Comparison of ENCODE assay signal across 8 mouse cellular contexts in genomic region chr16:92478561-92479150, GRCm38 (mm10). TPM values are rescaled to one million over a fixed set of nuclear protein-coding genes. Genes with fewer than 3 reads are reported as not detected.
DNase-seq lines count a peak whose midpoint lies in the region; ATAC-seq and TF ChIP-seq lines count a peak whose summit lies in the region.

No protein-coding gene starts in this region.

- TF ChIP-seq EP300 in stomach, postnatal 0 days (optimal IDR thresholded peaks at IDR 0.05) = no peak

- H3K4me2 ChIP-seq in limb, embryonic 11.5 days (ENCODE audit: low read depth, severe bottlenecking) = peak overlapping the region; percentile 44
- H3K4me2 ChIP-seq in midbrain, embryonic 13.5 days (replicated peaks) = peak overlapping the region; percentile 52
- H3K4me2 ChIP-seq in stomach, postnatal 0 days (replicated peaks; ENCODE audit: low read depth) = peak overlapping the region; percentile 24; the same call in 1 of the 2 replicates

- no peak overlapping the region for H3K9ac ChIP-seq in limb, embryonic 11.5 days (ENCODE audit: low read length)
- H3K9ac ChIP-seq in midbrain, embryonic 13.5 days (replicated peaks) = 0 out of 2 replicates have a peak overlapping the region, but pooled peaks have one; percentile 5
- no peak overlapping the region for H3K9ac ChIP-seq in stomach, postnatal 0 days (ENCODE audit: low read length)

- peaks cover 3% of the 10 kb centered on the region; the same call in 1 of the 2 replicates for H3K27me3 ChIP-seq in limb, embryonic 11.5 days (ENCODE audit: control insufficient read depth, insufficient read depth, low read length)
- peaks cover 25% of the 10 kb centered on the region for H3K27me3 ChIP-seq in midbrain, embryonic 13.5 days
- H3K27me3 ChIP-seq in stomach, postnatal 0 days (ENCODE audit: control insufficient read depth, insufficient read depth, low read length) = 0 out of 2 replicates have a peak, but pooled peaks cover 2% of the 10 kb centered on the region

- no peaks in the 10 kb centered on the region for H3K36me3 ChIP-seq in limb, embryonic 11.5 days (ENCODE audit: control insufficient read depth, insufficient read depth, low read length)
- no peaks in the 10 kb centered on the region for H3K36me3 ChIP-seq in midbrain, embryonic 13.5 days
- H3K36me3 ChIP-seq in stomach, postnatal 0 days (ENCODE audit: control insufficient read depth, insufficient read depth, low read length) = no peaks in the 10 kb centered on the region

- H3K9me3 ChIP-seq in limb, embryonic 11.5 days (ENCODE audit: control insufficient read depth, low read length) = no peaks in the 10 kb centered on the region
- no peaks in the 10 kb centered on the region for H3K9me3 ChIP-seq in midbrain, embryonic 13.5 days
- H3K9me3 ChIP-seq in stomach, postnatal 0 days (ENCODE audit: control insufficient read depth, low read length) = no peaks in the 10 kb centered on the region

- TF ChIP-seq CTCF in stomach, postnatal 0 days (IDR thresholded peaks at IDR 0.05; ENCODE audit: low read depth) = peak; percentile 81

- H3K27ac ChIP-seq in limb, embryonic 11.5 days (replicated peaks; ENCODE audit: low read depth, low read length) = no peak overlapping the region
- H3K27ac ChIP-seq in midbrain, embryonic 13.5 days = no peak overlapping the region
- no peak overlapping the region for H3K27ac ChIP-seq in stomach, postnatal 0 days (replicated peaks)

- no peak overlapping the region for H3K4me3 ChIP-seq in limb, embryonic 11.5 days (ENCODE audit: low read depth, low read length)
- peak overlapping the region; percentile 22; the same call in 1 of the 2 replicates for H3K4me3 ChIP-seq in midbrain, embryonic 13.5 days (replicated peaks)
- H3K4me3 ChIP-seq in stomach, postnatal 0 days (ENCODE audit: low read depth, low read length) = no peak overlapping the region

- no peaks in the 10 kb centered on the region for H3K4me1 ChIP-seq in limb, embryonic 11.5 days (ENCODE audit: control insufficient read depth, insufficient read depth, low read length)
- H3K4me1 ChIP-seq in midbrain, embryonic 13.5 days (replicated peaks) = 0 out of 2 replicates have a peak, but pooled peaks cover 5% of the 10 kb centered on the region
- H3K4me1 ChIP-seq in stomach, postnatal 0 days (replicated peaks; ENCODE audit: control insufficient read depth, insufficient read depth) = no peaks in the 10 kb centered on the region

- ATAC-seq in limb, embryonic 11.5 days (ENCODE audit: insufficient number of reproducible peaks, low FRiP score, low TSS enrichment, low read depth) = no peak
- peak; percentile 68 for ATAC-seq in midbrain, embryonic 13.5 days
- ATAC-seq in stomach, postnatal 0 days (ENCODE audit: low FRiP score, low TSS enrichment) = no peak

- 12% methylated on average over 21 of the region's 23 CpGs for WGBS in limb, embryonic 11.5 days
- 8% methylated on average over 23 of the region's 23 CpGs for WGBS in midbrain, embryonic 13.5 days
- WGBS in stomach, postnatal 0 days = 14% methylated on average over 21 of the region's 23 CpGs

- DNase-seq in left cerebral cortex, adult 11 months (ENCODE audit: low spot score) = peak; percentile 48
- DNase-seq in left cerebral cortex, adult 8-10 months (ENCODE audit: low spot score in 2 of 2) = no peak
- peak; percentile 61 to 62 for DNase-seq in cerebellum, postnatal 36 days
- peak; percentile 66 for DNase-seq in gastrocnemius, postnatal 10 days
- peak; percentile 17 for DNase-seq in kidney, adult 11 months
- DNase-seq in limb, embryonic 11.5 days (ENCODE audit: low spot score) = peak; percentile 75
- DNase-seq in stomach, postnatal 0 days (ENCODE audit: low spot score) = peak; percentile 53

RNA-seq across cellular contexts. Expression of gene Clic6, which starts 6.9 kb away (rescaled TPM):
- 1 to 10 TPM; 3.7 to 8.6 (median 4.1) TPM for total RNA-seq in left cerebral cortex, adult 8-10 months (2022)
- under 1 TPM; 0.14 to 0.16 TPM for total RNA-seq in gastrocnemius, postnatal 10 days (2021)
- polyA plus RNA-seq in limb, embryonic 11.5 days (2014; fragmentation: Nextera tagmentation; extraction: Ambion mirVana) = 0.41 TPM in 2 replicates
- polyA plus RNA-seq in midbrain, embryonic 13.5 days (2015; fragmentation: Nextera tagmentation; extraction: Ambion mirVana) = 1.2 and 3.1 TPM in 2 replicates
- polyA plus RNA-seq in stomach, postnatal 0 days (2015; fragmentation: Nextera tagmentation; extraction: Ambion mirVana) = 38.5 and 48.4 TPM in 2 replicates

RNA-seq across cellular contexts. Expression of gene Rcan1, which starts 8.0 kb away (rescaled TPM):
- total RNA-seq in left cerebral cortex, adult 8-10 months (2022) = 10 to 100 TPM; 50.9 to 58.6 (median 52.5) TPM
- total RNA-seq in gastrocnemius, postnatal 10 days (2021) = 10 to 100 TPM; 45.3 to 51.6 TPM
- 33.0 and 33.8 TPM in 2 replicates for polyA plus RNA-seq in limb, embryonic 11.5 days (2014; fragmentation: Nextera tagmentation; extraction: Ambion mirVana)
- 46.8 and 47.4 TPM in 2 replicates for polyA plus RNA-seq in midbrain, embryonic 13.5 days (2015; fragmentation: Nextera tagmentation; extraction: Ambion mirVana)
- polyA plus RNA-seq in stomach, postnatal 0 days (2015; fragmentation: Nextera tagmentation; extraction: Ambion mirVana) = 24.8 and 28.6 TPM in 2 replicates

Comparison
In these comparisons a context has a peak if more than half of its experiments do, and no peak if none do; other contexts are left out.
1. DNase-seq: peak in left cerebral cortex, adult 11 months (single experiment), cerebellum, postnatal 36 days (2 of 2), gastrocnemius, postnatal 10 days (single experiment), kidney, adult 11 months (single experiment), limb, embryonic 11.5 days (single experiment) and stomach, postnatal 0 days (single experiment); none in left cerebral cortex, adult 8-10 months (0 of 2).
2. Peak in every context shown above with its lines, with median percentiles within 50 percentile points of each other: H3K4me2 ChIP-seq.